Mouse (Mus musculus): Measurements from ENCODE around the gene Zfp59. TPM values are rescaled to one million over a fixed set of nuclear protein-coding genes. Genes with fewer than 3 reads are reported as not detected.
"Not testable (repeated sequence)": the region's sequence is repeated elsewhere in the genome, so short reads cannot be mapped to it uniquely, and the experiment has no call there.

Gene Zfp59
- 0.25 and 0.39 TPM in 2 replicates for polyA plus RNA-seq (2012; rRNA removed)

DNA sequence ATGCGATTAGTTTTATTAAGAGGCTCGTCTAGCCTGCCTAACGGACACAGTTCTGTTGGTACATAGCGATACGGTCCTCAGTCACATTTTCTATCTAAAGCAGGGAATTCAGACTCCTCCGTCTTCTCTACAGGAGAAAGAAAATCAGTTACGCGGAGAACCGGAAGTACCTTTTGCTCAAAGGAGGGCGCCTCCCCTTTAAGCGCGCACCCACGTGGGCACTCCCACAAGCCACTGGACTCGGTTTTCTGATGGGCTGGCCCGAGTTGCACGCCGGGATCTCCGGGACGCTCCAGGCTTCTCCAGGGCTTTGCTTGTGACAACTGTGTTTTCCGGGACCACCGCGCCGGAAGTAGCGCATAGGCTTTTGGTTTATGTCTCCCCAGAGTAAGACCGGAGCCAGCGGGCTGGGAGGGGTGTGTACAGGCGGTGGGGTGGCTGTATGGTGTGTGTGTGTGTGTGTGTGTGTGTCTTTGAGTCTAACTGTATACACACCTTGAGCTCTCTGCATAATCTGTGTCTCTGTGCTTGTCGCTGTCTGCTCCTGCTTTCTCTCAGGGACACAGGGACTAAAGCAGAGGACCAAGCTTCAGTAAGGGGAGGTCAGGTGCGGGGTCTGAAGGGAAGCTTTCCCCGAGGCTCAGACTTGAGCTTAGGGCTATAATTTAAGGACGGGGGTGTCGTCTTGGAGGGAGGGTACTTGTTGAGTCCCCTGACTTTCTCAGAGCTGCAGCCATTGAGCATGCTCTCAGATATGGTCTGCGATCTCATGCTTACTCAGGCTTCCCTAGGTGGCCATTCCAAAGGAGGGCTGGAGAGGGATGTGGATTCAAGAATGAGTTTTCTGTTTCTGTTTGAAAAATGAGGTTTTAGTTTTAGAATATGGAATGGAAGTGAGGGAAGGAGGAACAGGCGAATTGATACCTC, at the start of gene Zfp59:
Gene Zfp59 (plus strand): TSS at position 285 of the 927 bp plus-strand sequence.
- peak; percentile 0; the same call in 1 of the 2 replicates for TF ChIP-seq POLR2A (IDR thresholded peaks at IDR 0.05; ENCODE audit: low read depth, low read length)
- TF ChIP-seq CTCF (IDR thresholded peaks at IDR 0.05; ENCODE audit: extremely low read depth, insufficient read depth, insufficient read length, insufficient replicate concordance), result no peak
- WGBS, result 5% methylated on average over 34 of the region's 34 CpGs
- Histone ChIP-seq H3K4me3 (ENCODE audit: extremely low read depth, insufficient read depth, insufficient read length) (peak within 1 kb of the TSS; percentile 83), H3K4me1 (ENCODE audit: control insufficient read depth, insufficient read depth, insufficient read length) (no peaks in the 10 kb centered on the region; the same call in none of the 2 replicates), H3K36me3 (ENCODE audit: control insufficient read depth, insufficient read depth, low read length) (peaks cover 1% of the 10 kb centered on the region; the same call in 1 of the 2 replicates), H3K27me3 (ENCODE audit: control insufficient read depth, insufficient read depth, low read length) (no peaks in the 10 kb centered on the region), H3K27ac (ENCODE audit: insufficient read depth, low read length) (peak within 1 kb of the TSS; percentile 47; the same call in 1 of the 2 replicates)
- peak; percentile 45 to 76 for DNase-seq (ENCODE audit: low read depth in 1 of 2, low spot score in 2 of 2)

DNA sequence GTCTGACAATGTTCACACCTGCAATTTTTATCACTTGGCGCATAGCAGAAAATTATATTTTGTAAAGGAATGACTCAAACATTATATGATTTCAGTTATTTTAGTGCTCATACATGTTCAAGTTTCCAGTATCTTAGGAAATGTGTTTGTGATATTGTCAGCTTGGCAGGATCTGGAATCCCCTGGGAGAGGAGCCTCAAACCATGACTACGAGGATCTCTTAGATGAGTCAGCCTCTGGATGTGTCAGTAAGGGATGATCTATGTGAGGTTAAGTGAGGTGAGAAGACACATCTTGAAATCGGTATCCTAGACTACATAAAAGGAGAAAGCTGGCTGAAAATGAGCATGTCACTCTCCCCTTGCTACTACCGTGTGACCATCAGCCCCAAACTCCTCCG, 49.1 kb upstream of the Zfp59 start:
- no peak for TF ChIP-seq POLR2A (IDR thresholded peaks at IDR 0.05; ENCODE audit: low read depth, low read length)
- no peak for TF ChIP-seq CTCF (IDR thresholded peaks at IDR 0.05; ENCODE audit: extremely low read depth, insufficient read depth, insufficient read length, insufficient replicate concordance)
- no peaks in the 10 kb centered on the region for H3K27me3 ChIP-seq (ENCODE audit: control insufficient read depth, insufficient read depth, low read length)
- no peaks in the 10 kb centered on the region for H3K36me3 ChIP-seq (ENCODE audit: control insufficient read depth, insufficient read depth, low read length)
- H3K4me1 ChIP-seq (ENCODE audit: control insufficient read depth, insufficient read depth, insufficient read length), result no peaks in the 10 kb centered on the region
- no peak for DNase-seq (ENCODE audit: low read depth in 1 of 2, low spot score in 2 of 2)
- no peak overlapping the region for H3K27ac ChIP-seq (ENCODE audit: insufficient read depth, low read length)
- H3K4me3 ChIP-seq (ENCODE audit: extremely low read depth, insufficient read depth, insufficient read length), result no peak overlapping the region
- WGBS, result 82% methylated on average over 5 of the region's 5 CpGs

DNA sequence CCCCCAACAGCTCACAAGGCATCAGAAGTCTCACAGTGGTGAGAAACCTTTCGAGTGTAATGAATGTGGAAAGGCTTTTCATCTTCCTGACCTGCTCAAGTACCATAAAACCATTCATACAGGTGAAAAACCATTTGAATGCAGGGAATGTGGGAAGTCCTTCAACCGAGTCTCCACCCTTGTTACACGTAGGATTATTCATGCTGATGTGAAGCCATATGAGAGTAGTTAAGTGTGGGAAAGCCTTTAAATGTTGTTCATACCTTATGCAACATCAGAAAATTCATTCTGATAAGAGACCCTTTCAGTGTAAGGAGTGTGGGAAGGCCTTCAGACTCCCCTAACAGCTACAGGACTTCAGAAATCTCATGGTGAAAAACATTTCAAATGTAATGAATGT, 44.5 kb upstream of the Zfp59 start:
- DNase-seq (ENCODE audit: low read depth in 1 of 2, low spot score in 2 of 2); H3K4me1 ChIP-seq (ENCODE audit: control insufficient read depth, insufficient read depth, insufficient read length); H3K27me3 ChIP-seq (ENCODE audit: control insufficient read depth, insufficient read depth, low read length); H3K36me3 ChIP-seq (ENCODE audit: control insufficient read depth, insufficient read depth, low read length); H3K27ac ChIP-seq (ENCODE audit: insufficient read depth, low read length); H3K4me3 ChIP-seq (ENCODE audit: extremely low read depth, insufficient read depth, insufficient read length): not testable (repeated sequence)
- 51% methylated on average over 3 of the region's 3 CpGs for WGBS

- no peak for DNase-seq (ENCODE audit: low read depth in 1 of 2, low spot score in 2 of 2)
- no peak for TF ChIP-seq CTCF (IDR thresholded peaks at IDR 0.05; ENCODE audit: extremely low read depth, insufficient read depth, insufficient read length, insufficient replicate concordance)
- no peak for TF ChIP-seq POLR2A (IDR thresholded peaks at IDR 0.05; ENCODE audit: low read depth, low read length)
- Histone ChIP-seq H3K27me3 (ENCODE audit: control insufficient read depth, insufficient read depth, low read length) (no peaks in the 10 kb centered on the region), H3K4me3 (ENCODE audit: extremely low read depth, insufficient read depth, insufficient read length) (no peak overlapping the region), H3K4me1 (ENCODE audit: control insufficient read depth, insufficient read depth, insufficient read length) (no peaks in the 10 kb centered on the region), H3K36me3 (ENCODE audit: control insufficient read depth, insufficient read depth, low read length) (no peaks in the 10 kb centered on the region), H3K27ac (ENCODE audit: insufficient read depth, low read length) (no peak overlapping the region)
Observed at GRCm38 (mm10) chr7:27794566-27794965, 43.8 kb upstream of the Zfp59 start.

DNA sequence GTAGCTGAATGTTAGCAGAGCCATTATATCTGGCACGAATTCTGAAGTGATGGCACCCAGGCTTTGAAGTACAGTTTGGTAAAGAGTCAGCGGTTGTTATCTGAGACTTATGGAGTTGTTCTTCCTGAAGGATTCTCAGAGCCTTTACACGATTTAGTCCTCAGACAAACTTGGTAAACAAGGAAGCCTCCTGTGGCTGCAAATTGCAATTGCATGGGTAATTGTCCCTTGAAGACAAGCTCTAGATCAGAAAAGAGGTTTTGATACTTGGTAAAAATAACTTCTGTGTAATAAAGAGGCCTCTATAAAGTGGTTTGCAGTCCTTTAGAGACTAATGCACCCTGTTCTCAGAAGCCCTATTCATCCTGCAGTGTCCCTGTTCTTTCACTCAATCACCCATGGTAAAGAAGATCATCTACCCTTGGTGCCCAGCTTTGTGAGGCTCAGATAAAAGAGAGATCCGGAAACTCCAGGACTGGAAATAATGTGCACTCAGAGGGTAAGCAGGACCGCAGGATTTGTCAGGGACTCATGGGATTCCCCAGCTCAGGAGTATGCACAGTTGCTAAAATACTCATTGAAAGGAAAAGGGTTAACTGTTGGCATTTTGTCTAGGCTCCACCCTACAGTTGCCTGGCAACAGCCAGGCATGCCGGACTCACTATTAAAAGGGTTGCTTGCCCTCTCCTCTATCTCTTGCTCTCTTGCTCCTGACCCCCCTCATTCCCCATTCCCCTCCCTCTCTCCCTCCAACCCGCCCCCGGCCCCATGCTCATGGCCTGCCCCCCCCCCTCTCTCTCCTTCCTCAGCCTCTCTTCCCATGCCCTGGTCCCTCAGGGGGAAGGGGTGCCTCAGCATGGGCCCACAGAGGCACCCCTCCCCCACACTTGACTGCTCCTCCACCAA, 40.2 kb upstream of the Zfp59 start:
- WGBS, result 67% methylated on average over 7 of the region's 8 CpGs

DNA sequence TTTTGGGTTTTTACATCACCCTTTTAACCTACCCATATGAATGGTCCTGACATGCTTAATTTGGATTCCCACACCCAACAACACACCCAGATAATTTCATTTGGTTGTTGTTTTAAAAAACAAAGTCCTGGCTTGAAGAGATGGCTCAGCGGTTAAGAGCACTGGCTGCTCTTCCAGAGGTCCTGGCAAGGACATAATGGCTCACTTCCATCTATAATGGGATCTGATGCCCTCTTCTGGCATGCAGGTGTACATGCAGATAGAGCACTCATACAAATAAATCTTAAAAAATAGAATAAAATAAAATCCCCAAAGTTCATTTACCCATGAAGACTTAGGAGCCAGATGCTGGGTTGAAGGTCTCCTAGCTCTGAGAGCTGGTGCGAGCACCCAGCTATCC, 37.3 kb upstream of the Zfp59 start:
- no peak for TF ChIP-seq CTCF (IDR thresholded peaks at IDR 0.05; ENCODE audit: extremely low read depth, insufficient read depth, insufficient read length, insufficient replicate concordance)
- TF ChIP-seq POLR2A (IDR thresholded peaks at IDR 0.05; ENCODE audit: low read depth, low read length), result no peak
- H3K27ac ChIP-seq (ENCODE audit: insufficient read depth, low read length), result no peak overlapping the region
- no peak overlapping the region for H3K4me3 ChIP-seq (ENCODE audit: extremely low read depth, insufficient read depth, insufficient read length)
- no peaks in the 10 kb centered on the region for H3K27me3 ChIP-seq (ENCODE audit: control insufficient read depth, insufficient read depth, low read length)
- no peaks in the 10 kb centered on the region for H3K36me3 ChIP-seq (ENCODE audit: control insufficient read depth, insufficient read depth, low read length)
- WGBS, result 65% methylated on average over 2 of the region's 2 CpGs
- no peak for DNase-seq (ENCODE audit: low read depth in 1 of 2, low spot score in 2 of 2)
- H3K4me1 ChIP-seq (ENCODE audit: control insufficient read depth, insufficient read depth, insufficient read length), result no peaks in the 10 kb centered on the region; the same call in 1 of the 2 replicates

More for the DNA sequence above, 40.2 kb upstream of the Zfp59 start:
- DNase-seq (ENCODE audit: low read depth in 1 of 2, low spot score in 2 of 2), result no peak
- Histone ChIP-seq H3K27ac (ENCODE audit: insufficient read depth, low read length) (no peak overlapping the region), H3K36me3 (ENCODE audit: control insufficient read depth, insufficient read depth, low read length) (no peaks in the 10 kb centered on the region), H3K4me3 (ENCODE audit: extremely low read depth, insufficient read depth, insufficient read length) (no peak overlapping the region), H3K4me1 (ENCODE audit: control insufficient read depth, insufficient read depth, insufficient read length) (no peaks in the 10 kb centered on the region), H3K27me3 (ENCODE audit: control insufficient read depth, insufficient read depth, low read length) (no peaks in the 10 kb centered on the region)
- TF ChIP-seq POLR2A (IDR thresholded peaks at IDR 0.05; ENCODE audit: low read depth, low read length) (no peak), CTCF (IDR thresholded peaks at IDR 0.05; ENCODE audit: extremely low read depth, insufficient read depth, insufficient read length, insufficient replicate concordance) (no peak)
